Mouse (Mus musculus): ENCODE measurements at regions not wholly inside any gene's neighbourhood (a gene's known extent, or its start where the extent isn't known, plus 50 kb on each side); places are given as distances from the start of the nearest gene placed in this dataset.

- no peaks in the 10 kb centered on the region for H3K36me3 ChIP-seq
- no peak for ATAC-seq (ENCODE audit: low FRiP score, low read depth)
- H3K9ac ChIP-seq = no peak overlapping the region
- WGBS = 86% methylated on average over 2 of the region's 2 CpGs
- no peak overlapping the region for H3K27ac ChIP-seq (replicated peaks)
- no peaks in the 10 kb centered on the region for H3K9me3 ChIP-seq
- no peaks in the 10 kb centered on the region for H3K27me3 ChIP-seq
- no peak overlapping the region for H3K4me3 ChIP-seq
- no peaks in the 10 kb centered on the region for H3K4me1 ChIP-seq (replicated peaks)
- no peak overlapping the region for H3K4me2 ChIP-seq
These were observed 514.1 kb downstream of the Cntnap4 start for GRCm38 (mm10) chr8:113083976-113084375.

- WGBS = 74% methylated on average over 1 of the region's 1 CpGs
- no peak overlapping the region for H3K4me2 ChIP-seq
- H3K9ac ChIP-seq = no peak overlapping the region
- no peak overlapping the region for H3K4me3 ChIP-seq
- no peaks in the 10 kb centered on the region for H3K9me3 ChIP-seq
- H3K36me3 ChIP-seq = no peaks in the 10 kb centered on the region
- no peak overlapping the region for H3K27ac ChIP-seq (replicated peaks)
- no peak for ATAC-seq (ENCODE audit: low FRiP score, low read depth)
- no peaks in the 10 kb centered on the region for H3K4me1 ChIP-seq (replicated peaks)
- no peaks in the 10 kb centered on the region for H3K27me3 ChIP-seq
These were observed 517.7 kb downstream of the Cntnap4 start for GRCm38 (mm10) chr8:113087586-113087985.

GRCm38 (mm10) chr8:113111665-113112064 lies 523.7 kb upstream of the Mon1b start:
- Histone ChIP-seq H3K4me3 (no peak overlapping the region), H3K27ac (replicated peaks) (no peak overlapping the region), H3K4me2 (no peak overlapping the region), H3K4me1 (replicated peaks) (no peaks in the 10 kb centered on the region), H3K36me3 (no peaks in the 10 kb centered on the region), H3K9me3 (no peaks in the 10 kb centered on the region), H3K27me3 (no peaks in the 10 kb centered on the region), H3K9ac (no peak overlapping the region)
- 68% methylated on average over 6 of the region's 6 CpGs for WGBS
- no peak for ATAC-seq (ENCODE audit: low FRiP score, low read depth)

- H3K36me3 ChIP-seq = no peaks in the 10 kb centered on the region
- ATAC-seq (ENCODE audit: low FRiP score, low read depth) = no peak
- H3K4me1 ChIP-seq (replicated peaks) = no peaks in the 10 kb centered on the region
- no peak overlapping the region for H3K9ac ChIP-seq
- no peak overlapping the region for H3K4me3 ChIP-seq
- no peak overlapping the region for H3K4me2 ChIP-seq
- no peaks in the 10 kb centered on the region for H3K9me3 ChIP-seq
- H3K27me3 ChIP-seq = no peaks in the 10 kb centered on the region
- 76% methylated on average over 3 of the region's 3 CpGs for WGBS
- H3K27ac ChIP-seq (replicated peaks) = no peak overlapping the region
These were observed 521.2 kb upstream of the Mon1b start for GRCm38 (mm10) chr8:113114165-113114700.

- 85% methylated on average over 9 of the region's 9 CpGs for WGBS
- Histone ChIP-seq H3K4me1 (replicated peaks) (no peaks in the 10 kb centered on the region), H3K9me3 (no peaks in the 10 kb centered on the region), H3K4me2 (no peak overlapping the region), H3K36me3 (no peaks in the 10 kb centered on the region), H3K9ac (no peak overlapping the region), H3K4me3 (no peak overlapping the region), H3K27me3 (no peaks in the 10 kb centered on the region), H3K27ac (replicated peaks) (no peak overlapping the region)
- no peak for ATAC-seq (ENCODE audit: low FRiP score, low read depth)
These were observed 518.1 kb upstream of the Mon1b start for GRCm38 (mm10) chr8:113117241-113117640.

GRCm38 (mm10) chr8:113125586-113125985 lies 509.8 kb upstream of the Mon1b start:
- Histone ChIP-seq H3K4me1 (replicated peaks) (no peaks in the 10 kb centered on the region), H3K4me2 (no peak overlapping the region), H3K9ac (no peak overlapping the region), H3K9me3 (no peaks in the 10 kb centered on the region), H3K36me3 (no peaks in the 10 kb centered on the region), H3K27me3 (no peaks in the 10 kb centered on the region), H3K4me3 (no peak overlapping the region), H3K27ac (replicated peaks) (no peak overlapping the region)
- no peak for ATAC-seq (ENCODE audit: low FRiP score, low read depth)
- 59% methylated on average over 6 of the region's 6 CpGs for WGBS

- Histone ChIP-seq H3K4me1 (replicated peaks) (no peaks in the 10 kb centered on the region), H3K4me3 (no peak overlapping the region), H3K4me2 (no peak overlapping the region), H3K9me3 (no peaks in the 10 kb centered on the region), H3K27me3 (no peaks in the 10 kb centered on the region), H3K9ac (no peak overlapping the region), H3K36me3 (no peaks in the 10 kb centered on the region), H3K27ac (replicated peaks) (no peak overlapping the region)
- ATAC-seq (ENCODE audit: low FRiP score, low read depth) = no peak
These were observed 498.0 kb upstream of the Mon1b start for GRCm38 (mm10) chr8:113137361-113137760.

GRCm38 (mm10) chr8:113140021-113140420 lies 495.4 kb upstream of the Mon1b start:
- H3K36me3 ChIP-seq = no peaks in the 10 kb centered on the region
- H3K9me3 ChIP-seq = 0 out of 2 replicates have a peak, but pooled peaks cover 5% of the 10 kb centered on the region
- no peak for ATAC-seq (ENCODE audit: low FRiP score, low read depth)
- no peaks in the 10 kb centered on the region for H3K27me3 ChIP-seq
- no peaks in the 10 kb centered on the region for H3K4me1 ChIP-seq (replicated peaks)
- no peak overlapping the region for H3K4me3 ChIP-seq
- H3K9ac ChIP-seq = no peak overlapping the region
- WGBS = 91% methylated on average over 1 of the region's 1 CpGs
- H3K27ac ChIP-seq (replicated peaks) = no peak overlapping the region
- no peak overlapping the region for H3K4me2 ChIP-seq

- Histone ChIP-seq H3K9ac (no peak overlapping the region), H3K4me1 (replicated peaks) (no peaks in the 10 kb centered on the region), H3K36me3 (no peaks in the 10 kb centered on the region), H3K27me3 (no peaks in the 10 kb centered on the region), H3K27ac (replicated peaks) (no peak overlapping the region), H3K4me2 (no peak overlapping the region), H3K9me3 (0 out of 2 replicates have a peak, but pooled peaks cover 5% of the 10 kb centered on the region), H3K4me3 (no peak overlapping the region)
- WGBS = 86% methylated on average over 1 of the region's 1 CpGs
- ATAC-seq (ENCODE audit: low FRiP score, low read depth) = no peak
These were observed 494.3 kb upstream of the Mon1b start for GRCm38 (mm10) chr8:113141131-113141530.

GRCm38 (mm10) chr8:113176591-113176990 lies 458.8 kb upstream of the Mon1b start:
- ATAC-seq (ENCODE audit: low FRiP score, low read depth) = 0 out of 2 replicates have a peak, but pooled peaks have one; percentile 38

GRCm38 (mm10) chr8:113183186-113183585 lies 452.2 kb upstream of the Mon1b start:
- Histone ChIP-seq H3K9ac (no peak overlapping the region), H3K27ac (replicated peaks) (no peak overlapping the region), H3K36me3 (no peaks in the 10 kb centered on the region), H3K9me3 (no peaks in the 10 kb centered on the region), H3K4me3 (no peak overlapping the region), H3K4me1 (replicated peaks) (no peaks in the 10 kb centered on the region), H3K4me2 (no peak overlapping the region), H3K27me3 (no peaks in the 10 kb centered on the region)
- 25% methylated on average over 2 of the region's 2 CpGs for WGBS
- ATAC-seq (ENCODE audit: low FRiP score, low read depth) = no peak

More at GRCm38 (mm10) chr8:113176591-113176990, 458.8 kb upstream of the Mon1b start:
- WGBS = 49% methylated on average over 1 of the region's 1 CpGs
- Histone ChIP-seq H3K4me3 (no peak overlapping the region), H3K27me3 (no peaks in the 10 kb centered on the region), H3K4me2 (no peak overlapping the region), H3K9me3 (no peaks in the 10 kb centered on the region), H3K9ac (no peak overlapping the region), H3K4me1 (replicated peaks) (no peaks in the 10 kb centered on the region), H3K27ac (replicated peaks) (no peak overlapping the region), H3K36me3 (no peaks in the 10 kb centered on the region)

GRCm38 (mm10) chr8:113190537-113190936 lies 444.9 kb upstream of the Mon1b start:
- H3K9me3 ChIP-seq = no peaks in the 10 kb centered on the region
- H3K27ac ChIP-seq (replicated peaks) = no peak overlapping the region
- no peaks in the 10 kb centered on the region for H3K4me1 ChIP-seq (replicated peaks)
- H3K4me3 ChIP-seq = no peak overlapping the region
- H3K36me3 ChIP-seq = no peaks in the 10 kb centered on the region
- no peak overlapping the region for H3K4me2 ChIP-seq
- 100% methylated on average over 1 of the region's 1 CpGs for WGBS
- ATAC-seq (ENCODE audit: low FRiP score, low read depth) = no peak
- no peak overlapping the region for H3K9ac ChIP-seq
- H3K27me3 ChIP-seq = no peaks in the 10 kb centered on the region

- Histone ChIP-seq H3K4me2 (no peak overlapping the region), H3K9me3 (no peaks in the 10 kb centered on the region), H3K27ac (replicated peaks) (no peak overlapping the region), H3K4me3 (no peak overlapping the region), H3K9ac (no peak overlapping the region), H3K36me3 (no peaks in the 10 kb centered on the region), H3K27me3 (no peaks in the 10 kb centered on the region), H3K4me1 (replicated peaks) (no peaks in the 10 kb centered on the region)
- 69% methylated on average over 3 of the region's 3 CpGs for WGBS
- no peak for ATAC-seq (ENCODE audit: low FRiP score, low read depth)
These were observed 443.9 kb upstream of the Mon1b start for GRCm38 (mm10) chr8:113191537-113191936.

Measured in hindbrain, embryonic 15.5 days (tissue).